Mouse (Mus musculus) myocyte (in vitro differentiated cells): ENCODE data around the gene Pygm. TPM values are rescaled to one million over a fixed set of nuclear protein-coding genes. Genes with fewer than 3 reads are reported as not detected.

Source experiments
- H3K27me3 ChIP-seq: one replicate; pipeline ENCODE4 v1.6.1; 2011; ENCODE audit not compliant: control insufficient read depth, insufficient read depth, insufficient read length
- H3K36me3 ChIP-seq: one replicate; pipeline ENCODE4 v1.6.1; 2011; ENCODE audit not compliant: control insufficient read depth, insufficient read depth
- H3K4me2 ChIP-seq: one replicate; pipeline ENCODE4 v1.6.1; 2011; ENCODE audit warnings: low read depth, control low read depth
- H3K4me3 ChIP-seq: one replicate; pipeline ENCODE4 v1.5.1; 2011; ENCODE audit warnings: mild to moderate bottlenecking, control low read depth, moderate library complexity
- H3K79me2 ChIP-seq: one replicate; pipeline ENCODE4 v1.6.1; 2011; ENCODE audit not compliant: control insufficient read depth, insufficient read depth
- H3ac ChIP-seq: one replicate; pipeline ENCODE4 v1.6.1; 2011; ENCODE audit not compliant: control insufficient read depth, insufficient read length
- CEBPB ChIP-seq: IDR thresholded peaks from 2 replicates; pipeline ENCODE4 v1.6.1; 2011; ENCODE audit warnings: mild to moderate bottlenecking, moderate library complexity; ENCODE audit not compliant: poor library complexity, insufficient read depth, severe bottlenecking
- E2F4 ChIP-seq: IDR thresholded peaks from one replicate; pipeline ENCODE4 v1.6.1; 2011; ENCODE audit warnings: mild to moderate bottlenecking, control low read depth, moderate library complexity; ENCODE audit not compliant: insufficient read depth
- MAX ChIP-seq: IDR thresholded peaks from one replicate; pipeline ENCODE4 v1.6.1; 2011; ENCODE audit warnings: low read depth, mild to moderate bottlenecking, control low read depth
- MYOD1 ChIP-seq, 3 experiments: IDR thresholded peaks; one replicate each; pipeline ENCODE4 v1.6.1; 2011; ENCODE audit warnings: control low read depth in 2 of 3, low read depth in 2 of 3, mild to moderate bottlenecking in 2 of 3, moderate library complexity in 1 of 3; ENCODE audit not compliant: insufficient read length in 2 of 3, control insufficient read depth in 1 of 3
- MYOG ChIP-seq, 3 experiments: IDR thresholded peaks; one replicate each; pipeline ENCODE4 v1.6.1; 2011; ENCODE audit warnings: control low read depth in 2 of 3, low read depth in 2 of 3, mild to moderate bottlenecking in 2 of 3; ENCODE audit not compliant: insufficient read length in 2 of 3, control insufficient read depth in 1 of 3, insufficient read depth in 1 of 3
- POLR2A ChIP-seq: IDR thresholded peaks from one replicate; pipeline ENCODE4 v1.6.1; 2011; ENCODE audit warnings: low read depth, mild to moderate bottlenecking, control low read depth, moderate library complexity; ENCODE audit not compliant: insufficient read length
- POLR2AphosphoS2 ChIP-seq: IDR thresholded peaks from one replicate; pipeline ENCODE4 v1.6.1; 2011; ENCODE audit warnings: low read depth, control low read depth; ENCODE audit not compliant: insufficient read length
- REST ChIP-seq: IDR thresholded peaks from one replicate; pipeline ENCODE4 v1.6.1; 2011; ENCODE audit warnings: mild to moderate bottlenecking, control low read depth, moderate library complexity; ENCODE audit not compliant: insufficient read depth, insufficient read length
- SRF ChIP-seq: IDR thresholded peaks from one replicate; pipeline ENCODE4 v1.6.1; 2011; ENCODE audit warnings: low read depth; ENCODE audit not compliant: control insufficient read depth, insufficient read length
- TCF12 ChIP-seq: IDR thresholded peaks from one replicate; pipeline ENCODE4 v1.6.1; 2011; ENCODE audit warnings: mild to moderate bottlenecking, control low read depth; ENCODE audit not compliant: poor library complexity, insufficient read depth, severe bottlenecking
- TCF3 ChIP-seq: IDR thresholded peaks from one replicate; pipeline ENCODE4 v1.6.1; 2011; ENCODE audit warnings: low read depth, control low read depth; ENCODE audit not compliant: insufficient read length
- USF1 ChIP-seq: IDR thresholded peaks from one replicate; pipeline ENCODE4 v1.6.1; 2011; ENCODE audit warnings: low read depth, mild to moderate bottlenecking, control low read depth, moderate library complexity
- polyA plus RNA-seq: library from polyadenylated mRNA; unstranded; fragments of >200 nt; fragmentation: generic; extraction: Trizol; gene quantifications from one replicate; pipeline ENCODE4 v1.2.1, GENCODE M21; 2012; ENCODE audit warnings: missing spikeins

The Pygm gene
- polyA plus RNA-seq, 1 experiment: 232 TPM

DNA sequence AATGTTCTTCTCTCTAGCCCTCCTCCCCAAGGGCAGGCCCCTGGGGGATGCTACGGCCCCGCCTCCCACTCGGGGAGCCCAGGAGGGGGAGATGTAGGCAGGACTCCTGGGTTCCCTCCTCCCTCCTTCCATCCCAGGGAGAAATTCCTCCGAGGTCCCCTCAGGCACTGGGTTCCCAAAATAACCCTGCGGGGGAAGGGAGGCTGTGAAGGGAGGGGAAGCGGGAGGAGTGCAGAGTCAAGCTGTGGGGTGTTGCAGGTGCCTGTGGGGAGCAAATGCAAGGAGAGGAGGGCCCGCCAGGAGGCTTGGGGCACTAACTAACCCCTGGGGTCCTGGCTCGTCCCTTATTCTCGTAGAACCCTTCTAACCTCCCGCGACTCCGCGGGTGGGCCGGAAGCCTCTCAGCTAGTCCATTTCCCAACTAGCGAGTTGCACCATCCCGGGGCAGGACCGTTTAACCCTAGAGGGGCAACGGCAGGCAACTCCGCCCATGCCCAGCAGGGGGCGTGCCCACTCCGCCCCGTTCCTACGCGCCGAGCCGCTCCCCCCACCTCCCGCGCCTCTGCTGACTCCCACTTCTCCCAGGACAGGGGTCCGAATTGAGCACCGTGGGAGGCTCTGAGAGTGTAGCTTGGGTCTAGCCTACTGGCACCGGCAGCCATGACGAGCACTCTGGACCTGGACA is 17.1 kb downstream of the Pygm start:
- H3K27me3 ChIP-seq: peaks cover 44% of the 10 kb centered on the region
- H3K79me2 ChIP-seq: no peaks in the 10 kb centered on the region
- no peak overlapping the region for H3ac ChIP-seq
- H3K4me2 ChIP-seq: peak overlapping the region; percentile 61
- no peak overlapping the region for H3K4me3 ChIP-seq
- TF ChIP-seq CEBPB (no peak), POLR2AphosphoS2 (no peak), MYOG (IDR thresholded peaks at IDR 0.05; ENCODE audit: control insufficient read depth in 1 of 3, insufficient read depth in 1 of 3, insufficient read length in 2 of 3, low read depth in 2 of 3) (no peak), MAX (no peak), POLR2A (no peak), REST (no peak), E2F4 (no peak), TCF3 (no peak), TCF12 (no peak), USF1 (no peak), MYOD1 (IDR thresholded peaks at IDR 0.05; ENCODE audit: control insufficient read depth in 1 of 3, insufficient read length in 2 of 3, low read depth in 2 of 3) (no peak), SRF (no peak)
- H3K36me3 ChIP-seq: no peaks in the 10 kb centered on the region

- H3K79me2 ChIP-seq: no peaks in the 10 kb centered on the region
- TF ChIP-seq POLR2A (no peak), TCF12 (no peak), MYOD1 (IDR thresholded peaks at IDR 0.05; ENCODE audit: control insufficient read depth in 1 of 3, insufficient read length in 2 of 3, low read depth in 2 of 3) (no peak), MYOG (IDR thresholded peaks at IDR 0.05; ENCODE audit: control insufficient read depth in 1 of 3, insufficient read depth in 1 of 3, insufficient read length in 2 of 3, low read depth in 2 of 3) (no peak), POLR2AphosphoS2 (no peak), CEBPB (no peak), E2F4 (no peak), SRF (no peak), TCF3 (no peak), USF1 (no peak), REST (no peak), MAX (no peak)
- H3K4me3 ChIP-seq: no peak overlapping the region
These were observed 17.8 kb downstream of the Pygm start for GRCm38 (mm10) chr19:6401951-6402350.

DNA sequence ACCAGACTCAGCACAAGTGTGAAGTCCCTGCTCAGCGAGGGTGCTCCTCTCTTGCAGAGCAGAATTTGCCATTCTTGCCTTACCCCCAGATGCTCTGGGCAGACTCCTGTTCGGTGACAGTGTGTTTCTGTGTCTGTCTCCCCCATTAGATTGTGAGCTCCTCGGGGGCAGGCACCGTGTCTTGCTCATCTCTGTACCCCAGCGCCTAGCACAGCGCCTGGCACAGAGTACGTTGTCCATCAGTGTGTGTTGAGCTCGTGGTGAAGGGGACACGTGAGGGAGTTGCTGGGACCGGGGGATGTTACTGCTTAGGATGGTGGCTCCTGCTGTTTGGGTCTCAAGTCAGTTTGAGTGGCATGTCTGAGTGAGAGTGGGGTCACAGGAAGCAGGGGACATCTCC is 19.7 kb downstream of the Pygm start:
- Histone ChIP-seq H3K4me3 (no peak overlapping the region), H3ac (no peak overlapping the region), H3K79me2 (no peaks in the 10 kb centered on the region), H3K36me3 (no peaks in the 10 kb centered on the region), H3K27me3 (peaks cover 65% of the 10 kb centered on the region), H3K4me2 (no peak overlapping the region)
- TF ChIP-seq REST (no peak), TCF12 (no peak), POLR2AphosphoS2 (no peak), TCF3 (no peak), MYOG (IDR thresholded peaks at IDR 0.05; ENCODE audit: control insufficient read depth in 1 of 3, insufficient read depth in 1 of 3, insufficient read length in 2 of 3, low read depth in 2 of 3) (no peak), MAX (no peak), E2F4 (no peak), MYOD1 (IDR thresholded peaks at IDR 0.05; ENCODE audit: control insufficient read depth in 1 of 3, insufficient read length in 2 of 3, low read depth in 2 of 3) (no peak), SRF (no peak), USF1 (no peak), CEBPB (no peak), POLR2A (no peak)

More at GRCm38 (mm10) chr19:6401951-6402350, 17.8 kb downstream of the Pygm start:
- no peak overlapping the region for H3ac ChIP-seq
- peak overlapping the region; percentile 61 for H3K4me2 ChIP-seq
- peaks cover 49% of the 10 kb centered on the region for H3K27me3 ChIP-seq
- H3K36me3 ChIP-seq: no peaks in the 10 kb centered on the region

- H3K4me2 ChIP-seq: no peak overlapping the region
- H3ac ChIP-seq: no peak overlapping the region
- H3K27me3 ChIP-seq: peaks cover 70% of the 10 kb centered on the region
- no peaks in the 10 kb centered on the region for H3K36me3 ChIP-seq
- no peak overlapping the region for H3K4me3 ChIP-seq
- H3K79me2 ChIP-seq: no peaks in the 10 kb centered on the region
- TF ChIP-seq POLR2AphosphoS2 (no peak), MYOG (IDR thresholded peaks at IDR 0.05; ENCODE audit: control insufficient read depth in 1 of 3, insufficient read depth in 1 of 3, insufficient read length in 2 of 3, low read depth in 2 of 3) (no peak), E2F4 (no peak), TCF12 (no peak), SRF (no peak), CEBPB (no peak), USF1 (no peak), MYOD1 (IDR thresholded peaks at IDR 0.05; ENCODE audit: control insufficient read depth in 1 of 3, insufficient read length in 2 of 3, low read depth in 2 of 3) (no peak)
These were observed 21.2 kb downstream of the Pygm start for GRCm38 (mm10) chr19:6405433-6405832.

- H3K27me3 ChIP-seq: peaks cover 66% of the 10 kb centered on the region
These were observed 22.9 kb downstream of the Pygm start for GRCm38 (mm10) chr19:6407109-6407508.

More at GRCm38 (mm10) chr19:6407109-6407508, 22.9 kb downstream of the Pygm start:
- no peaks in the 10 kb centered on the region for H3K36me3 ChIP-seq
- no peak overlapping the region for H3ac ChIP-seq
- no peak overlapping the region for H3K4me2 ChIP-seq
- TF ChIP-seq MYOD1 (IDR thresholded peaks at IDR 0.05; ENCODE audit: control insufficient read depth in 1 of 3, insufficient read length in 2 of 3, low read depth in 2 of 3) (no peak), REST (no peak), POLR2AphosphoS2 (no peak), MAX (no peak), E2F4 (no peak), CEBPB (no peak), TCF3 (no peak), POLR2A (no peak), USF1 (no peak), TCF12 (no peak), MYOG (IDR thresholded peaks at IDR 0.05; ENCODE audit: control insufficient read depth in 1 of 3, insufficient read depth in 1 of 3, insufficient read length in 2 of 3, low read depth in 2 of 3) (no peak), SRF (no peak)
- H3K4me3 ChIP-seq: no peak overlapping the region
- H3K79me2 ChIP-seq: no peaks in the 10 kb centered on the region
